Mouse (Mus musculus) myocyte (in vitro differentiated cells): ENCODE data around the gene Hist1h2ab. TPM values are rescaled to one million over a fixed set of nuclear protein-coding genes. Genes with fewer than 3 reads are reported as not detected.

Experiments used
- H3K27me3 ChIP-seq: one replicate; pipeline ENCODE4 v1.6.1; 2011; ENCODE audit not compliant: control insufficient read depth, insufficient read depth, insufficient read length
- H3K36me3 ChIP-seq: one replicate; pipeline ENCODE4 v1.6.1; 2011; ENCODE audit not compliant: control insufficient read depth, insufficient read depth
- H3K4me2 ChIP-seq: one replicate; pipeline ENCODE4 v1.6.1; 2011; ENCODE audit warnings: low read depth, control low read depth
- H3K4me3 ChIP-seq: one replicate; pipeline ENCODE4 v1.5.1; 2011; ENCODE audit warnings: mild to moderate bottlenecking, control low read depth, moderate library complexity
- H3K79me2 ChIP-seq: one replicate; pipeline ENCODE4 v1.6.1; 2011; ENCODE audit not compliant: control insufficient read depth, insufficient read depth
- H3ac ChIP-seq: one replicate; pipeline ENCODE4 v1.6.1; 2011; ENCODE audit not compliant: control insufficient read depth, insufficient read length
- CEBPB ChIP-seq: IDR thresholded peaks from 2 replicates; pipeline ENCODE4 v1.6.1; 2011; ENCODE audit warnings: mild to moderate bottlenecking, moderate library complexity; ENCODE audit not compliant: poor library complexity, insufficient read depth, severe bottlenecking
- E2F4 ChIP-seq: IDR thresholded peaks from one replicate; pipeline ENCODE4 v1.6.1; 2011; ENCODE audit warnings: mild to moderate bottlenecking, control low read depth, moderate library complexity; ENCODE audit not compliant: insufficient read depth
- MAX ChIP-seq: IDR thresholded peaks from one replicate; pipeline ENCODE4 v1.6.1; 2011; ENCODE audit warnings: low read depth, mild to moderate bottlenecking, control low read depth
- MYOD1 ChIP-seq, 3 experiments: IDR thresholded peaks; one replicate each; pipeline ENCODE4 v1.6.1; 2011; ENCODE audit warnings: control low read depth in 2 of 3, low read depth in 2 of 3, mild to moderate bottlenecking in 2 of 3, moderate library complexity in 1 of 3; ENCODE audit not compliant: insufficient read length in 2 of 3, control insufficient read depth in 1 of 3
- MYOG ChIP-seq, 3 experiments: IDR thresholded peaks; one replicate each; pipeline ENCODE4 v1.6.1; 2011; ENCODE audit warnings: control low read depth in 2 of 3, low read depth in 2 of 3, mild to moderate bottlenecking in 2 of 3; ENCODE audit not compliant: insufficient read length in 2 of 3, control insufficient read depth in 1 of 3, insufficient read depth in 1 of 3
- POLR2A ChIP-seq: IDR thresholded peaks from one replicate; pipeline ENCODE4 v1.6.1; 2011; ENCODE audit warnings: low read depth, mild to moderate bottlenecking, control low read depth, moderate library complexity; ENCODE audit not compliant: insufficient read length
- POLR2AphosphoS2 ChIP-seq: IDR thresholded peaks from one replicate; pipeline ENCODE4 v1.6.1; 2011; ENCODE audit warnings: low read depth, control low read depth; ENCODE audit not compliant: insufficient read length
- REST ChIP-seq: IDR thresholded peaks from one replicate; pipeline ENCODE4 v1.6.1; 2011; ENCODE audit warnings: mild to moderate bottlenecking, control low read depth, moderate library complexity; ENCODE audit not compliant: insufficient read depth, insufficient read length
- SRF ChIP-seq: IDR thresholded peaks from one replicate; pipeline ENCODE4 v1.6.1; 2011; ENCODE audit warnings: low read depth; ENCODE audit not compliant: control insufficient read depth, insufficient read length
- TCF12 ChIP-seq: IDR thresholded peaks from one replicate; pipeline ENCODE4 v1.6.1; 2011; ENCODE audit warnings: mild to moderate bottlenecking, control low read depth; ENCODE audit not compliant: poor library complexity, insufficient read depth, severe bottlenecking
- TCF3 ChIP-seq: IDR thresholded peaks from one replicate; pipeline ENCODE4 v1.6.1; 2011; ENCODE audit warnings: low read depth, control low read depth; ENCODE audit not compliant: insufficient read length
- USF1 ChIP-seq: IDR thresholded peaks from one replicate; pipeline ENCODE4 v1.6.1; 2011; ENCODE audit warnings: low read depth, mild to moderate bottlenecking, control low read depth, moderate library complexity
- polyA plus RNA-seq: library from polyadenylated mRNA; unstranded; fragments of >200 nt; fragmentation: generic; extraction: Trizol; gene quantifications from one replicate; pipeline ENCODE4 v1.2.1, GENCODE M21; 2012; ENCODE audit warnings: missing spikeins

The Hist1h2ab gene
- polyA plus RNA-seq, 1 experiment = 2.1 TPM

- Histone ChIP-seq H3K79me2 (no peaks in the 10 kb centered on the region), H3K4me3 (no peak overlapping the region), H3K27me3 (no peaks in the 10 kb centered on the region), H3ac (no peak overlapping the region), H3K4me2 (no peak overlapping the region), H3K36me3 (no peaks in the 10 kb centered on the region)
- no peak for TF ChIP-seq TCF3
These were observed 21.8 kb downstream of the Hist1h2ab start for GRCm38 (mm10) chr13:23772561-23773313.

- TF ChIP-seq USF1 = no peak
- no peak for TF ChIP-seq MYOG (IDR thresholded peaks at IDR 0.05; ENCODE audit: control insufficient read depth in 1 of 3, insufficient read depth in 1 of 3, insufficient read length in 2 of 3, low read depth in 2 of 3)
- TF ChIP-seq MYOD1 (IDR thresholded peaks at IDR 0.05; ENCODE audit: control insufficient read depth in 1 of 3, insufficient read length in 2 of 3, low read depth in 2 of 3) = no peak
- TF ChIP-seq CEBPB = no peak
- TF ChIP-seq E2F4 = no peak
- no peak for TF ChIP-seq TCF3
- TF ChIP-seq POLR2AphosphoS2 = no peak
- TF ChIP-seq MAX = no peak
- no peak for TF ChIP-seq TCF12
- TF ChIP-seq REST = no peak
- no peak for TF ChIP-seq POLR2A
- TF ChIP-seq SRF = no peak
- H3K4me2 ChIP-seq = no peak overlapping the region
- no peaks in the 10 kb centered on the region for H3K27me3 ChIP-seq
- H3K79me2 ChIP-seq = no peaks in the 10 kb centered on the region
- no peaks in the 10 kb centered on the region for H3K36me3 ChIP-seq
- no peak overlapping the region for H3K4me3 ChIP-seq
- no peak overlapping the region for H3ac ChIP-seq
These were observed 27.4 kb downstream of the Hist1h2ab start for GRCm38 (mm10) chr13:23778339-23778738.

GRCm38 (mm10) chr13:23779025-23779424, 28.1 kb downstream of the Hist1h2ab start:
- Histone ChIP-seq H3K4me3 (no peak overlapping the region), H3K4me2 (no peak overlapping the region), H3ac (no peak overlapping the region), H3K36me3 (no peaks in the 10 kb centered on the region), H3K27me3 (no peaks in the 10 kb centered on the region), H3K79me2 (no peaks in the 10 kb centered on the region)
- TF ChIP-seq MAX (no peak), SRF (no peak), POLR2AphosphoS2 (no peak), CEBPB (no peak), POLR2A (no peak), MYOG (IDR thresholded peaks at IDR 0.05; ENCODE audit: control insufficient read depth in 1 of 3, insufficient read depth in 1 of 3, insufficient read length in 2 of 3, low read depth in 2 of 3) (no peak), USF1 (no peak), REST (no peak), MYOD1 (IDR thresholded peaks at IDR 0.05; ENCODE audit: control insufficient read depth in 1 of 3, insufficient read length in 2 of 3, low read depth in 2 of 3) (no peak), TCF3 (no peak), E2F4 (no peak), TCF12 (no peak)

GRCm38 (mm10) chr13:23792520-23792919, 41.6 kb downstream of the Hist1h2ab start:
- Histone ChIP-seq H3ac (no peak overlapping the region), H3K27me3 (peaks cover 14% of the 10 kb centered on the region), H3K36me3 (no peaks in the 10 kb centered on the region), H3K4me3 (no peak overlapping the region), H3K4me2 (no peak overlapping the region), H3K79me2 (no peaks in the 10 kb centered on the region)
- TF ChIP-seq USF1 (no peak), CEBPB (no peak), POLR2AphosphoS2 (no peak), MYOG (IDR thresholded peaks at IDR 0.05; ENCODE audit: control insufficient read depth in 1 of 3, insufficient read depth in 1 of 3, insufficient read length in 2 of 3, low read depth in 2 of 3) (no peak), MYOD1 (IDR thresholded peaks at IDR 0.05; ENCODE audit: control insufficient read depth in 1 of 3, insufficient read length in 2 of 3, low read depth in 2 of 3) (no peak), POLR2A (no peak), REST (no peak), E2F4 (no peak), MAX (no peak), TCF3 (no peak), TCF12 (no peak), SRF (no peak)

- no peaks in the 10 kb centered on the region for H3K27me3 ChIP-seq
- no peak overlapping the region for H3ac ChIP-seq
- no peaks in the 10 kb centered on the region for H3K36me3 ChIP-seq
- H3K4me3 ChIP-seq = no peak overlapping the region
- no peak overlapping the region for H3K4me2 ChIP-seq
- no peaks in the 10 kb centered on the region for H3K79me2 ChIP-seq
- TF ChIP-seq TCF3 (no peak), REST (no peak), SRF (no peak), POLR2AphosphoS2 (no peak), POLR2A (no peak), MYOD1 (IDR thresholded peaks at IDR 0.05; ENCODE audit: control insufficient read depth in 1 of 3, insufficient read length in 2 of 3, low read depth in 2 of 3) (no peak), E2F4 (no peak), TCF12 (no peak)
These were observed 48.5 kb downstream of the Hist1h2ab start for GRCm38 (mm10) chr13:23799405-23799804.

Other genes starting within 250 kb of the Hist1h2ab start
- 21.5 TPM for gene Hist1h4h, start 220.1 kb upstream of the Hist1h2ab start, polyA plus RNA-seq
- gene Hist1h2af, start 217.2 kb upstream of the Hist1h2ab start, polyA plus RNA-seq = 24.4 TPM
- gene Hist1h3g, start 215.7 kb upstream of the Hist1h2ab start, polyA plus RNA-seq = 3.3 TPM
- gene Hist1h2bh, start 207.7 kb upstream of the Hist1h2ab start, polyA plus RNA-seq = 1.1 TPM
- 0.91 TPM for gene Hist1h3f, start 207.1 kb upstream of the Hist1h2ab start, polyA plus RNA-seq
- 4.1 TPM for gene Hist1h4f, start 199.5 kb upstream of the Hist1h2ab start, polyA plus RNA-seq
- gene Hist1h1d, start 197.9 kb upstream of the Hist1h2ab start, polyA plus RNA-seq = 0.65 TPM
- gene Hist1h3e, start 188.8 kb upstream of the Hist1h2ab start, polyA plus RNA-seq = 1.7 TPM
- 4.5 TPM for gene Hist1h2ae, start 179.9 kb upstream of the Hist1h2ab start, polyA plus RNA-seq
- 7.8 TPM for gene Hist1h2bg, start 179.7 kb upstream of the Hist1h2ab start, polyA plus RNA-seq
- gene Hist1h2bf, start 176.9 kb upstream of the Hist1h2ab start, polyA plus RNA-seq = 2.1 TPM
- 1.6 TPM for gene Hist1h2ad, start 176.7 kb upstream of the Hist1h2ab start, polyA plus RNA-seq
- gene Hist1h3d, start 175.4 kb upstream of the Hist1h2ab start, polyA plus RNA-seq = 2.5 TPM
- 1.8 TPM for gene Hist1h4d, start 169.5 kb upstream of the Hist1h2ab start, polyA plus RNA-seq
- 4.3 TPM for gene Hist1h2be, start 130.0 kb upstream of the Hist1h2ab start, polyA plus RNA-seq
- gene Hist1h1e, start 128.6 kb upstream of the Hist1h2ab start, polyA plus RNA-seq = 4.7 TPM
- 1.3 TPM for gene Hist1h2ac, start 67.2 kb upstream of the Hist1h2ab start, polyA plus RNA-seq
- 113 TPM for gene Hist1h2bc, start 66.9 kb upstream of the Hist1h2ab start, polyA plus RNA-seq
- gene Hist1h1t, start 55.3 kb upstream of the Hist1h2ab start, polyA plus RNA-seq = 0.05 TPM
- gene Hist1h4c, start 52.7 kb upstream of the Hist1h2ab start, polyA plus RNA-seq = 0.56 TPM
- 5.1 TPM for gene Hfe, start 40.3 kb upstream of the Hist1h2ab start, polyA plus RNA-seq
- gene Hist1h1c, start 12.3 kb upstream of the Hist1h2ab start, polyA plus RNA-seq = 273 TPM
- gene Hist1h3c, start 5.5 kb upstream of the Hist1h2ab start, polyA plus RNA-seq = 2.5 TPM
- 1.3 TPM for gene Hist1h2bb, start 4.4 kb upstream of the Hist1h2ab start, polyA plus RNA-seq
- 1.3 TPM for gene Hist1h3b, start 1.1 kb downstream of the Hist1h2ab start, polyA plus RNA-seq
- 5.5 TPM for gene Hist1h4b, start 5.9 kb downstream of the Hist1h2ab start, polyA plus RNA-seq
- 4.2 TPM for gene Hist1h4a, start 10.1 kb downstream of the Hist1h2ab start, polyA plus RNA-seq
- gene Hist1h3a, start 11.3 kb downstream of the Hist1h2ab start, polyA plus RNA-seq = 1.3 TPM
- 0.98 TPM for gene Hist1h1a, start 12.5 kb downstream of the Hist1h2ab start, polyA plus RNA-seq
- not detected for gene Trim38, start 18.8 kb downstream of the Hist1h2ab start, polyA plus RNA-seq
- gene Slc17a2, start 55.9 kb downstream of the Hist1h2ab start, polyA plus RNA-seq = not detected
- not detected for gene Slc17a3, start 88.3 kb downstream of the Hist1h2ab start, polyA plus RNA-seq
- gene Slc17a1, start 116.6 kb downstream of the Hist1h2ab start, polyA plus RNA-seq = not detected
- 0.02 TPM for gene Slc17a4, start 163.9 kb downstream of the Hist1h2ab start, polyA plus RNA-seq
- not detected for gene Hist1h2ba, start 183.0 kb downstream of the Hist1h2ab start, polyA plus RNA-seq
- not detected for gene Hist1h2aa, start 183.3 kb downstream of the Hist1h2ab start, polyA plus RNA-seq
- gene Scgn, start 240.1 kb downstream of the Hist1h2ab start, polyA plus RNA-seq = not detected